Mouse (Mus musculus) limb, embryonic 12.5 days (tissue): ENCODE data around the gene Pex19. TPM values are rescaled to one million over a fixed set of nuclear protein-coding genes. Genes with fewer than 3 reads are reported as not detected.

Experiments used
- ATAC-seq: fragments of 200-750 bp; cut with Nextera tagmentation; 2 replicates; pipeline ENCODE4 v1.8.0; 2017; ENCODE audit warnings: low read depth, moderate TSS enrichment; ENCODE audit not compliant: insufficient number of reproducible peaks, insufficient read depth, low FRiP score, low TSS enrichment
- H3K27ac ChIP-seq: fragments of 300-500 bp; sonication (generic); 2 replicates; pipeline ENCODE4 v1.5.1; 2016; ENCODE audit warnings: mild to moderate bottlenecking, moderate library complexity
- H3K27me3 ChIP-seq: fragments of 300-500 bp; sonication (generic); 2 replicates; pipeline ENCODE4 v1.6.1; 2016; ENCODE audit warnings: mild to moderate bottlenecking, moderate library complexity
- H3K36me3 ChIP-seq: fragments of 300-500 bp; sonication (generic); 2 replicates; pipeline ENCODE4 v1.6.1; 2016; ENCODE audit warnings: mild to moderate bottlenecking, moderate library complexity
- H3K4me1 ChIP-seq: fragments of 300-500 bp; sonication (generic); replicated peaks from 2 replicates; pipeline ENCODE4 v1.6.1; 2016
- H3K4me2 ChIP-seq: fragments of 300-500 bp; sonication (generic); 2 replicates; pipeline ENCODE4 v1.6.1; 2016; ENCODE audit warnings: mild to moderate bottlenecking, moderate library complexity
- H3K4me3 ChIP-seq: fragments of 300-500 bp; sonication (generic); replicated peaks from 2 replicates; pipeline ENCODE4 v1.5.1; 2016; ENCODE audit warnings: mild to moderate bottlenecking
- H3K9ac ChIP-seq: fragments of 300-500 bp; sonication (generic); replicated peaks from 2 replicates; pipeline ENCODE4 v1.6.1; 2016; ENCODE audit warnings: mild to moderate bottlenecking, moderate library complexity
- H3K9me3 ChIP-seq: fragments of 300-500 bp; sonication (generic); 2 replicates; pipeline ENCODE4 v1.6.1; 2016; ENCODE audit warnings: mild to moderate bottlenecking, moderate library complexity
- WGBS: fragments of 180-500 bp; shearing (Covaris S2); methylation state at CpG from one replicate; pipeline ENCODE4 v1.1.7; 2016; 5-methylcytosine and 5-hydroxymethylcytosine counted together
- polyA plus RNA-seq: library from polyadenylated mRNA; unstranded; fragments of >200 nt; fragmentation: Nextera tagmentation; extraction: Ambion mirVana; gene quantifications from 2 replicates; pipeline ENCODE4 v1.2.1, GENCODE M21; 2016

Pex19 gene
- polyA plus RNA-seq, 1 experiment from 2014 or later, result 173 TPM

DNA sequence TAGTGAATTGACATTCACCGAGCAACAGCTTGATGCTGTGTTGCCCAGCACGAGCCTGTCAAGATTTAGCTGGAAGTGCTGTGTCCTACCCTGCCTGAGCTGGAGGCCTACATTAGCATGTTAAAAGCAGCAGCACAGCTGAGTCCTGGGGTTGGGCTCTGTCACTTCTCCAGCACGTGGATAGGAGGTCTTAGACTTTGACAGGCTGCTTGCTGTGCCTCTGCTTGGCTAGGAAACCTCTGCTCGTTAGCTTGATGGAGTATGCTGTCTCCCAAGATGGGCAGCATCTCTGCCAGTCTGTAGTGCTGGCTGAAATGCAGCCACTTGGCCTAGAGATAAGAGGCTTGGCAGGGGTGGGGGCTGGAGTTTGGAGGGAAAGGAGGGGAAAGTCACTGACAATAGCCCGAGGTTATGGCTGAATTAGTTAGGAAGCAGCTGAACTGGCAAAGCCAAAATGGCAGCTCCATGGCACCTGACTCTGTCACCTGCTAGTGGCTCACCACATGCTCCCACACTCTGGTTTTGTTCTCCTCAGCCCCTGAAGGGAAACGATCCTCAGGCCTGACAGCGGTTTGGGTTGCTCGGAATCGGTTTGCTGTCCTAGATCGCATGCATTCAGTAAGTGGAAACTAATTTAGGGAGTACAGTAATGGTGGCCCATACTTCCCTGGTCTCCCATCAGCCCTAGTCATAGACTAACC lies 18.6 kb upstream of the Pex19 start:
- ATAC-seq, result no peak
- H3K27me3 ChIP-seq, result no peaks in the 10 kb centered on the region
- 83% methylated on average over 10 of the region's 10 CpGs for WGBS
- no peak overlapping the region for H3K4me3 ChIP-seq
- no peak overlapping the region for H3K27ac ChIP-seq
- H3K4me1 ChIP-seq, result peaks cover 8% of the 10 kb centered on the region
- no peaks in the 10 kb centered on the region for H3K9me3 ChIP-seq
- H3K4me2 ChIP-seq, result no peak overlapping the region
- H3K9ac ChIP-seq, result no peak overlapping the region
- H3K36me3 ChIP-seq, result peaks cover 99% of the 10 kb centered on the region

DNA sequence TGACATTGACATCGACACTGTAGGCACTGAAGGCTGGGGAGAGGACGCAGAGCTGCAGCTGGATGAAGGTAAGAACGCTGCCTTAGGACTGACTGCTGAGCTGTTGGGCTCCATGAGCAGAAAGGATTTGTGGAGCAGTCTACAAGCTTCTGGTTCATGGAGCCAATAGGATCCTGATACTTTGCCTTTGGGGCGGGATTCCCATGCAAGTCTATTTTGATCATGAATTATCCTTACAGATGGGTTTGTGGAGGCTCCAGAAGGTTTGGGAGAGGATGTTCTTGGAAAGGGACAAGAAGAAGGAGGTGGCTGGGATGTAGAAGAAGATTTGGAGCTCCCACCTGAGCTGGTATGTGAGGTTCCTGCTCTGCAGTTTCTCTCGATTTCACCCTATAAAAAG lies 9.6 kb upstream of the Pex19 start:
- H3K4me3 ChIP-seq, result no peak overlapping the region
- no peak overlapping the region for H3K4me2 ChIP-seq
- no peak overlapping the region for H3K9ac ChIP-seq
- no peaks in the 10 kb centered on the region for H3K27me3 ChIP-seq
- peaks cover 99% of the 10 kb centered on the region for H3K36me3 ChIP-seq
- no peak for ATAC-seq
- no peak overlapping the region for H3K27ac ChIP-seq
- H3K9me3 ChIP-seq, result no peaks in the 10 kb centered on the region
- 93% methylated on average over 5 of the region's 5 CpGs for WGBS
- no peaks in the 10 kb centered on the region for H3K4me1 ChIP-seq

DNA sequence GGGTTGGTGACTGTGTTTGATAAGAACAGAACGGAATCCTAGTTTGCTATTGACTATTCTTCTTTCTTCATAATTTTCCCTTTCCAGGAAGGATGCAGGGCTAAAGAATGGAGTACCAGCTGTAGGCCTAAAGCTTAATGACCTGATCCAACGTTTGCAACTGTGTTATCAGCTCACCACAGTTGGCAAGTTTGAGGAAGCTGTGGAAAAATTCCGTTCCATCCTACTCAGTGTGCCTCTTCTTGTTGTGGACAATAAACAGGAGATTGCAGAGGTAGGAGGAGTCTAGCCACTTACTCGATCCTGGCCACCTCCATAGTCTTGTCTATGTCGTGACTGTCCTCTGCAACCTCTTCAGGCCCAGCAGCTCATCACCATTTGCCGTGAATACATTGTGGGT lies 7.5 kb upstream of the Pex19 start:
- no peaks in the 10 kb centered on the region for H3K9me3 ChIP-seq
- WGBS, result 83% methylated on average over 6 of the region's 6 CpGs
- peaks cover 97% of the 10 kb centered on the region for H3K36me3 ChIP-seq

GRCm38 (mm10) chr1:172119720-172120119 lies 6.8 kb upstream of the Pex19 start:
- no peaks in the 10 kb centered on the region for H3K9me3 ChIP-seq
- H3K4me1 ChIP-seq, result no peaks in the 10 kb centered on the region
- H3K4me2 ChIP-seq, result no peak overlapping the region
- H3K4me3 ChIP-seq, result no peak overlapping the region
- H3K27me3 ChIP-seq, result no peaks in the 10 kb centered on the region
- no peak overlapping the region for H3K9ac ChIP-seq
- 0 out of 2 replicates have a peak, but pooled peaks have one; percentile 32 for ATAC-seq
- WGBS, result 59% methylated on average over 3 of the region's 3 CpGs
- H3K27ac ChIP-seq, result no peak overlapping the region
- peaks cover 91% of the 10 kb centered on the region for H3K36me3 ChIP-seq

More for the DNA sequence above, 7.5 kb upstream of the Pex19 start:
- no peak overlapping the region for H3K9ac ChIP-seq
- H3K27ac ChIP-seq, result no peak overlapping the region
- H3K27me3 ChIP-seq, result no peaks in the 10 kb centered on the region
- ATAC-seq, result no peak
- no peak overlapping the region for H3K4me3 ChIP-seq
- H3K4me1 ChIP-seq, result no peaks in the 10 kb centered on the region
- H3K4me2 ChIP-seq, result no peak overlapping the region

DNA sequence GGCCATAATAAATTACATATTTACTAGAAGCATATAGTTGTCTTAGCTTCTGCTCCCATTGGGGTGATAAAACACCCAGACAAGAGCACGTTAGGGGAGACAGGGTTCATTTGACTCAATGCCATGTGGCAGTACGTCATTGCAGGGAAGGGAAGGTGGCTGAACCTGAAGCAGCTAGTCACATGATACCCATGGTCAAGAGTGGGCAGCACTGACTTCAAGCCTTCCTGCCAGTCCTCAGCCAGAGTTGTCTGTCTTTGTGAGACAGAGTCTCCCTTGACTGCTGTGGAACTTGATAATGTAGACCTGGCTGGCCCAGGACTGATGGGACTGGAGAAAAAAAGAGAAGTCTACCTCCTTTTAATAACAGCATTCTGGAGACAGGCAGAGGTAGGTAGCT lies 3.9 kb upstream of the Pex19 start:
- no peak overlapping the region for H3K4me2 ChIP-seq
- WGBS, result 85% methylated on average over 2 of the region's 2 CpGs
- peaks cover 4% of the 10 kb centered on the region for H3K4me1 ChIP-seq
- no peaks in the 10 kb centered on the region for H3K27me3 ChIP-seq
- H3K36me3 ChIP-seq, result peaks cover 61% of the 10 kb centered on the region
- H3K9me3 ChIP-seq, result no peaks in the 10 kb centered on the region
- ATAC-seq, result no peak
- no peak overlapping the region for H3K4me3 ChIP-seq
- H3K9ac ChIP-seq, result no peak overlapping the region
- H3K27ac ChIP-seq, result no peak overlapping the region

DNA sequence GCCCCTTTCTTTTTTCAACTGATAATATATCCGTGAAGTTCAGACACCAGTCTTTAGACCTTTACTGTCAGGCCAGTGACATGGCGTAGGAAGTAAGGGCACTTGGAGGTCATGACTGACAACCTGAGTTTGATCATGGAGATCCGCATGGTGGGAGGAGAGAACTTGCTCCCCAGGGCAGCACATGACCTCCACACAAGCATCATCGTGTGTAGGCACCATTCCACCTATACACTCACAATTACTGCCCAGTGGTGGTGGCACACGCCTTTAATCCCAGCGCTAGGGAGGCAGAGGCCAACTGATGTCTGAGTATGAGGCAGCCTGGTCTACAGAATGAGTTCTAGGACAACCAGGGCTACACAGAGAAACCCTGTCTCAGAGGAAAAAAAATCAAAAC lies 2.0 kb upstream of the Pex19 start:
- H3K4me1 ChIP-seq, result peaks cover 7% of the 10 kb centered on the region
- no peaks in the 10 kb centered on the region for H3K27me3 ChIP-seq
- H3K27ac ChIP-seq, result no peak overlapping the region
- no peak overlapping the region for H3K4me3 ChIP-seq
- 83% methylated on average over 6 of the region's 6 CpGs for WGBS
- no peak for ATAC-seq
- no peak overlapping the region for H3K9ac ChIP-seq
- H3K9me3 ChIP-seq, result no peaks in the 10 kb centered on the region
- H3K4me2 ChIP-seq, result no peak overlapping the region
- peaks cover 55% of the 10 kb centered on the region for H3K36me3 ChIP-seq

GRCm38 (mm10) chr1:172127487-172127886 lies 932 bp downstream of the Pex19 start:
- H3K27ac ChIP-seq, result no peak overlapping the region
- peaks cover 55% of the 10 kb centered on the region for H3K36me3 ChIP-seq
- H3K4me1 ChIP-seq, result peaks cover 7% of the 10 kb centered on the region
- ATAC-seq, result no peak
- peak overlapping the region; percentile 81 for H3K9ac ChIP-seq
- WGBS, result 44% methylated on average over 5 of the region's 5 CpGs
- no peaks in the 10 kb centered on the region for H3K9me3 ChIP-seq
- H3K27me3 ChIP-seq, result no peaks in the 10 kb centered on the region
- peak overlapping the region; percentile 78 for H3K4me3 ChIP-seq
- H3K4me2 ChIP-seq, result peak overlapping the region; percentile 78

GRCm38 (mm10) chr1:172128563-172128962 lies 2.0 kb downstream of the Pex19 start:
- no peak for ATAC-seq
- Histone ChIP-seq H3K4me1 (peaks cover 7% of the 10 kb centered on the region), H3K36me3 (peaks cover 54% of the 10 kb centered on the region), H3K9me3 (no peaks in the 10 kb centered on the region), H3K9ac (no peak overlapping the region), H3K27ac (no peak overlapping the region), H3K4me3 (no peak overlapping the region), H3K4me2 (no peak overlapping the region), H3K27me3 (no peaks in the 10 kb centered on the region)
- 89% methylated on average over 15 of the region's 15 CpGs for WGBS

- WGBS, result 66% methylated on average over 2 of the region's 2 CpGs
Measured at GRCm38 (mm10) chr1:172129108-172129507, 2.6 kb downstream of the Pex19 start.

GRCm38 (mm10) chr1:172129780-172130179 lies 3.2 kb downstream of the Pex19 start:
- Histone ChIP-seq H3K36me3 (peaks cover 63% of the 10 kb centered on the region), H3K4me1 (peaks cover 7% of the 10 kb centered on the region), H3K4me3 (no peak overlapping the region), H3K4me2 (no peak overlapping the region), H3K27me3 (no peaks in the 10 kb centered on the region), H3K9ac (no peak overlapping the region), H3K27ac (no peak overlapping the region), H3K9me3 (no peaks in the 10 kb centered on the region)
- no peak for ATAC-seq
- WGBS, result 92% methylated on average over 5 of the region's 5 CpGs

More at GRCm38 (mm10) chr1:172129108-172129507, 2.6 kb downstream of the Pex19 start:
- H3K4me3 ChIP-seq, result no peak overlapping the region
- no peak overlapping the region for H3K9ac ChIP-seq
- no peak for ATAC-seq
- H3K4me2 ChIP-seq, result no peak overlapping the region
- peaks cover 7% of the 10 kb centered on the region for H3K4me1 ChIP-seq
- peaks cover 56% of the 10 kb centered on the region for H3K36me3 ChIP-seq
- H3K9me3 ChIP-seq, result no peaks in the 10 kb centered on the region
- no peak overlapping the region for H3K27ac ChIP-seq
- no peaks in the 10 kb centered on the region for H3K27me3 ChIP-seq

GRCm38 (mm10) chr1:172132319-172132718 lies 5.8 kb downstream of the Pex19 start:
- Histone ChIP-seq H3K9ac (no peak overlapping the region), H3K4me2 (no peak overlapping the region), H3K9me3 (no peaks in the 10 kb centered on the region), H3K27ac (no peak overlapping the region), H3K36me3 (peaks cover 78% of the 10 kb centered on the region), H3K4me1 (peaks cover 7% of the 10 kb centered on the region), H3K27me3 (no peaks in the 10 kb centered on the region), H3K4me3 (no peak overlapping the region)
- ATAC-seq, result no peak
- WGBS, result 73% methylated on average over 7 of the region's 7 CpGs

DNA sequence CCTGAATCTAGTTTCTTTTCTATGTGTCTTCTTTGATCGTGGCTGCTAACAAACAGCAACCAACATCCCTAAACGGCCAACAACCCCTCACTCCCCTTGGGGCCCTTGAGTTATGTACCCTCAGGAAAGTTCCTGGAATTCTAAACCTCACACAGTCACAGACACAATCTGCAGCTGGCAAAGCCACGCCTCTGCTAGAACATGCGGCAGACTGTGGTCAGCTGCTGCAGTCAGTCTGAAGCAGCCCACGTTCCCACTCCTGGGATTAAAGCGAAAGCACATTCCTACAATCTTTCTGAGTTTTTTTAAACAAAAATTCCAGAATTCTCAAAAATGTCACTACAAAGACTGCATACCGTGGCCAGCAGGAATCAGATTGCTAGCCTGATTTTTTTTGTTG lies 7.0 kb downstream of the Pex19 start:
- peak overlapping the region; percentile 53; the same call in 1 of the 2 replicates for H3K27ac ChIP-seq
- no peaks in the 10 kb centered on the region for H3K27me3 ChIP-seq
- peaks cover 75% of the 10 kb centered on the region for H3K36me3 ChIP-seq
- no peaks in the 10 kb centered on the region for H3K9me3 ChIP-seq
- no peak overlapping the region for H3K9ac ChIP-seq
- H3K4me2 ChIP-seq, result no peak overlapping the region
- WGBS, result 84% methylated on average over 7 of the region's 7 CpGs
- H3K4me1 ChIP-seq, result 0 out of 2 replicates have a peak, but pooled peaks cover under 1% of the 10 kb centered on the region
- no peak overlapping the region for H3K4me3 ChIP-seq
- ATAC-seq, result no peak
